Mouse (Mus musculus) hindbrain, postnatal 0 days (tissue): ENCODE measurements around the gene Sh2d4b. TPM values are rescaled to one million over a fixed set of nuclear protein-coding genes. Genes with fewer than 3 reads are reported as not detected.

ENCODE experiments used
- ATAC-seq: fragments of 200-750 bp; cut with Nextera tagmentation; 2 replicates; pipeline ENCODE4 v1.8.0; 2017; ENCODE audit warnings: mild to moderate bottlenecking, moderate TSS enrichment, moderate library complexity
- DNase-seq: peaks from one replicate; pipeline ENCODE4 v3.0.0-alpha.2; 2015; ENCODE audit warnings: low spot score
- H3K27ac ChIP-seq: fragments of 300-500 bp; sonication (generic); 2 replicates; pipeline ENCODE4 v1.5.1; 2014; ENCODE audit warnings: mild to moderate bottlenecking
- H3K27me3 ChIP-seq: fragments of 300-500 bp; sonication (generic); 2 replicates; pipeline ENCODE4 v1.6.1; 2014; ENCODE audit warnings: low read length, mixed read lengths; ENCODE audit not compliant: insufficient read depth
- H3K36me3 ChIP-seq: fragments of 300-500 bp; sonication (generic); 2 replicates; pipeline ENCODE4 v1.6.1; 2014; ENCODE audit warnings: low read length, mixed read lengths; ENCODE audit not compliant: insufficient read depth
- H3K4me1 ChIP-seq: fragments of 300-500 bp; sonication (generic); 2 replicates; pipeline ENCODE4 v1.6.1; 2014; ENCODE audit warnings: antibody characterized with exemption, low read length, mixed read lengths; ENCODE audit not compliant: insufficient read depth
- H3K4me2 ChIP-seq: fragments of 300-500 bp; sonication (generic); 2 replicates; pipeline ENCODE4 v1.6.1; 2014; ENCODE audit warnings: low read depth, mild to moderate bottlenecking, low read length, moderate library complexity, mixed read lengths
- H3K4me3 ChIP-seq: fragments of 300-500 bp; sonication (generic); 2 replicates; pipeline ENCODE4 v1.5.1; 2014; ENCODE audit warnings: low read length
- H3K9ac ChIP-seq: fragments of 300-500 bp; sonication (generic); replicated peaks from 2 replicates; pipeline ENCODE4 v1.6.1; 2014; ENCODE audit warnings: mild to moderate bottlenecking, low read length, moderate library complexity, mixed read lengths
- H3K9me3 ChIP-seq: fragments of 300-500 bp; sonication (generic); 2 replicates; pipeline ENCODE4 v1.6.1; 2016; ENCODE audit warnings: low read length, mixed read lengths
- CTCF ChIP-seq: IDR thresholded peaks from 2 replicates; pipeline ENCODE4 v1.5.1; 2016; ENCODE audit warnings: antibody characterized with exemption, control low read depth, low read depth
- WGBS: fragments of 180-500 bp; shearing (Covaris S2); extraction: QIAGEN DNeasy Blood & Tissue Kit; methylation state at CpG from one replicate; pipeline ENCODE4 v1.1.7; 2014; 5-methylcytosine and 5-hydroxymethylcytosine counted together
- polyA plus RNA-seq: library from polyadenylated mRNA; unstranded; fragments of >200 nt; fragmentation: Nextera tagmentation; extraction: Ambion mirVana; gene quantifications from 2 replicates; pipeline ENCODE4 v1.2.1, GENCODE M21; 2015
- total RNA-seq: library from RNA; depleted of rRNA; stranded (reverse); fragments of >200 nt; gene quantifications from 2 replicates; pipeline ENCODE4 v1.2.3, GENCODE M21; 2014; rRNA removed

Gene Sh2d4b
- total RNA-seq (1.8 and 2.6 TPM in 2 replicates), polyA plus RNA-seq (0.54 and 0.63 TPM in 2 replicates)

DNA sequence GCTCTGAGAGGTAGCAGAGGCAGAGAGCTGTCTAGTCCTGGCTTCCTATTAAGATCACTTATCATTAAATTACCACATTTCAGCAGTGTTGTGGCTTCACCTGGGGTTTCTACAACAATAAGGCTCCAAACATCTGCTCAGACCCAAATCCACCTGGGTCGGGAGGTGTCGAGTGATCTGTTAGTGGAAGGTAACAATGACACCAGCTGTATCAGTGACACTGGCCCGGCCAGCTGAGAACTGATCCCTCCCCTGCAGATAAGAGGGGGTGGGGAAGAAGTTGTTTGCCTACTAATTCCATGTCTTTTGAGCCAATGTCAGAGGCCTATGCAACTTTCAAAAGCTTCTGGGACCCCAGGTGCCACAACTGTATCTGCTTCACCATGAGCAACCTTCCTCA lies at the start of gene Sh2d4b:
Sh2d4b (minus strand) TSS at position 71 of the 400 bp plus-strand sequence.
- Histone ChIP-seq H3K4me3 (no peak within 1 kb of the TSS), H3K27ac (no peak within 1 kb of the TSS), H3K36me3 (no peaks in the 10 kb centered on the region), H3K9me3 (no peaks in the 10 kb centered on the region), H3K27me3 (no peaks in the 10 kb centered on the region), H3K4me2 (no peak within 1 kb of the TSS), H3K9ac (no peak within 1 kb of the TSS), H3K4me1 (no peaks in the 10 kb centered on the region)
- TF ChIP-seq CTCF, result no peak
- ATAC-seq (no peak), DNase-seq (no peak)
- 80% methylated on average over 3 of the region's 3 CpGs for WGBS

DNA sequence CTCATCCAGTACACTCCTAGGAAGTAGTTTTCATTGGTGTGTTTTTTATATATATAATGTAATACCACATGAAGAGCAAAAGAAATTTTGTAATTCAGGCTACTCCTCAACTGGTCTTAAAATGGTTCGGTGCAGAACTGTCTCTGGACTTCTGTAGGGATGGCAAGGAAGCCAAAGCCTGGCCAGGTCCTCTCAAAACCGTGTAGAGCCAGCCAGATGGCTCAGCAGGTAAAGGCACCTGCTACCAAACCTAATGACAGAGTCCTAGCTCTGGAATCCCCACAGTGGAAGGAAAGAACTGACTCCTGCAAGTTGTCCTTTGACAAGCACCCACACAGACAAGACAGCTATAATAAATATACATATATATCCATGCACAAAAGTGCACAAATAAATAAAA lies 49.4 kb upstream of the Sh2d4b start:
- DNase-seq (no peak), ATAC-seq (no peak)
- H3K27ac ChIP-seq, result no peak overlapping the region
- H3K9me3 ChIP-seq, result no peaks in the 10 kb centered on the region
- no peaks in the 10 kb centered on the region for H3K36me3 ChIP-seq
- H3K4me2 ChIP-seq, result no peak overlapping the region
- H3K4me3 ChIP-seq, result no peak overlapping the region
- H3K27me3 ChIP-seq, result no peaks in the 10 kb centered on the region
- H3K9ac ChIP-seq, result no peak overlapping the region
- WGBS, result 75% methylated on average over 2 of the region's 2 CpGs
- TF ChIP-seq CTCF, result no peak
- no peaks in the 10 kb centered on the region for H3K4me1 ChIP-seq

DNA sequence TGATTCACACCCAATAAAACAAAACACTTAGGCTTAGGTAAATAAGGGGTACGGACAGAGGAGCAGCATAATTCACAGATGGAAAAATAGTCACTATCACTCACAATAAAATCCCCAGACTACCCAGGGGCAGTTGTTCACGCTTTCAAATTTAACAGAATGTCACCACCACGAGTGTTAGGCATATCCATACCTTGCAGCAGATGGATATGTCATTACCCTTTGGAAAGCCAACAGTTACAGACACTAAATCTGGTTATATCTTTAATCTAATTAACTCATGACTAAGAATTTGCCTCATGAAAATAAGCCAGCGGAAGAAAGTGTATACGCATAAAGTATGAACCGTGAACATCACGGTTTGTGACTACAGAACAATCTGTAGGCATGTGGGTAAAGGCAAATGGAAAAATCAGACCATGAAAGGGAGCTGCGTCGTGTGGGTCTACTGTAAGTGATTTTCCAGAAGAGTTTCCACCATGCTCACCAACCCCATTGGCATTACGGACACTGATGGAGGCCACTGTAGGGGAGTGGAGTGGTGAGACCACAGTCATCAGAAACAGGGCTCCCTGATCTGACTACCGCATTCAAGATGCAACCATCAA lies 45.4 kb upstream of the Sh2d4b start:
- Histone ChIP-seq H3K27me3 (no peaks in the 10 kb centered on the region), H3K4me3 (no peak overlapping the region), H3K36me3 (no peaks in the 10 kb centered on the region), H3K4me2 (no peak overlapping the region), H3K4me1 (no peaks in the 10 kb centered on the region), H3K27ac (no peak overlapping the region), H3K9ac (no peak overlapping the region), H3K9me3 (no peaks in the 10 kb centered on the region)
- ATAC-seq (no peak), DNase-seq (no peak)
- no peak for TF ChIP-seq CTCF
- 79% methylated on average over 11 of the region's 11 CpGs for WGBS

DNA sequence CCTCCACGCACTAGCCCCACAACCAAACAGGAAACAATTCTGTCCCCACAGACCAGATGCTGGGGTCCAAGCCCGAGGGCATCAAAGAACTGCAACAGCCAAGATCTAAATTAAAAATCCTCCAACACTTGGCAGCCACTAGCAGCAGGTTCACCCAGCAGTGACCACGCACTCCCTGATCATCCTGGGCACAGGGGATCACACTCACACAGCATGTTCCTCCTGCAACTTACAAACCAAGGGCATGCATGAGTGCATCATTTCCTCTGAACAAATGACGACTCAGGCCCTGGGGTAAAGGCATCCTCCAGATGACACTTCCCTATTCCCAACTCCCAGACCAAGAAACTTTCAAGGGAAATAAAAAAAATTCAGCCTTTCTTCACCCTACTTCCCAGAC lies 44.0 kb upstream of the Sh2d4b start:
- DNase-seq, result no peak
- no peaks in the 10 kb centered on the region for H3K27me3 ChIP-seq
- no peak for ATAC-seq
- H3K36me3 ChIP-seq, result no peaks in the 10 kb centered on the region
- H3K27ac ChIP-seq, result no peak overlapping the region
- H3K9ac ChIP-seq, result no peak overlapping the region
- 31% methylated on average over 4 of the region's 4 CpGs for WGBS
- no peak overlapping the region for H3K4me3 ChIP-seq
- H3K4me1 ChIP-seq, result no peaks in the 10 kb centered on the region
- H3K9me3 ChIP-seq, result no peaks in the 10 kb centered on the region
- no peak for TF ChIP-seq CTCF
- no peak overlapping the region for H3K4me2 ChIP-seq

DNA sequence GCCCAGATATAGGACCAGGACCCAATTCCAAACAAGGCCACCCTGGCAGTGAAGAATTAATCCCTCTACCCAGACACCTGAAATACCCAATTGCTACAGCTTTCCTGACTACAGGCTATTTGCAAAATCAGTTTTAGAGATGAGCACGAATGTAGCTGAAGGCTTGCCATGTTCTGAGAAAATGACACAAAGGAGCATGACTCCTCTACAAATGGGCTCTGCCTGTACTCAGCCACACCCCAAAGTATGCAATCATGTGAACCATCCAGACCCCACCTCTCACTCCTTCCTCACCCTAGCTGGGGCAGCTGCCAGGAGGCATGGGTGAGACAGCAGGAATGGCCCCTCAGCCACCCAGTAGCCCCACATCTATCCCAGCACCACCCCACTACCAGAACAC lies 42.4 kb upstream of the Sh2d4b start:
- Histone ChIP-seq H3K27me3 (no peaks in the 10 kb centered on the region), H3K36me3 (no peaks in the 10 kb centered on the region), H3K4me3 (no peak overlapping the region), H3K9me3 (no peaks in the 10 kb centered on the region), H3K9ac (no peak overlapping the region), H3K27ac (no peak overlapping the region), H3K4me2 (no peak overlapping the region), H3K4me1 (no peaks in the 10 kb centered on the region)
- TF ChIP-seq CTCF, result no peak
- no peak for ATAC-seq
- DNase-seq, result no peak
- 87% methylated on average over 1 of the region's 1 CpGs for WGBS

DNA sequence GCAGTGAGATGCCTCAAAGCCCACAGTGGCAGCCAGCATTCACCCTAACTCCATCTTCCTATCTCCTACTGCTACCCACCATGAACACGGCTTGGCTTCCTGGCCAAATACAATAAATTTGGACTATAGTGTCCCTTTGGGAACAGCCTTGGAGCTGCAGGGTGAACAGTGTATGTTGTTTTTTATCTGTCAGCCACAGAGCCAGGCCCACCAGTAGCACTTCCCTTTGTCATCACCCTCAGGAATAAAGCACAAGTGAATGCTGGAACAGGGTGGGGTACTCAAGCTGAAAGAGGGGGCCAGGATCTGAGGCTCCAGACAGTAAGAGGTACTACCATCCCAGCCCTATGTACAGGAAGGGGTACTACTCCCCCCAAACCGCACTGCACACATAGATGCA lies 42.0 kb upstream of the Sh2d4b start:
- Histone ChIP-seq H3K9ac (no peak overlapping the region), H3K9me3 (no peaks in the 10 kb centered on the region), H3K36me3 (no peaks in the 10 kb centered on the region), H3K27me3 (no peaks in the 10 kb centered on the region), H3K4me2 (no peak overlapping the region), H3K4me3 (no peak overlapping the region), H3K27ac (no peak overlapping the region), H3K4me1 (no peaks in the 10 kb centered on the region)
- TF ChIP-seq CTCF, result no peak
- ATAC-seq (no peak), DNase-seq (no peak)
- WGBS, result 84% methylated on average over 2 of the region's 2 CpGs

DNA sequence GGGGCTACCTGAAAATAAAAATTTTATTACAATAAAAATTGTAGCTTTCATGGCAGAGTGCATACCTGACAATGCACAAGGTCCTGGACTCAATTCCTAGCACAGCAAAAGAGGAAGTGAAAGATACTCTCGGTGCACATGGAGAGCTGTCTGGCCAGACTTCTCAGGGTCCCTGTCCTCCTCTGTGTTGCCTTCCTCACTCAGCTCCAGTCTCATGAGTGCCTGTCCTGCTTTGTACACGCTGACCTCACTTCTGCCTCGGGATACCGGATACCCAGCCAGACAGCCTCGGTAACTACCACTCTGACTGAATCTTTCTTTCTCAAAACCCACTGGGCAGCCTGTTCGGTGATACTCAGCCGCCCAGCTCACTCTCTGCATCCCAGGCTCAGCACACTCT lies 40.3 kb upstream of the Sh2d4b start:
- no peaks in the 10 kb centered on the region for H3K36me3 ChIP-seq
- no peak overlapping the region for H3K27ac ChIP-seq
- DNase-seq, result no peak
- no peak for TF ChIP-seq CTCF
- WGBS, result 79% methylated on average over 7 of the region's 7 CpGs
- 0 out of 2 replicates have a peak, but pooled peaks cover 3% of the 10 kb centered on the region for H3K4me1 ChIP-seq
- H3K9ac ChIP-seq, result no peak overlapping the region
- no peaks in the 10 kb centered on the region for H3K27me3 ChIP-seq
- no peak for ATAC-seq
- no peaks in the 10 kb centered on the region for H3K9me3 ChIP-seq
- H3K4me3 ChIP-seq, result no peak overlapping the region
- H3K4me2 ChIP-seq, result no peak overlapping the region
